ENCODE assay signal across 9 mouse cellular contexts in genomic region chr1:78425793-78426700, GRCm38 (mm10).
DNase-seq lines count a peak whose midpoint lies in the region; ATAC-seq and TF ChIP-seq lines count a peak whose summit lies in the region.
"Had no signal": no experiment of that assay in that cellular context is flagged by ENCODE, and none has a peak within 500 bp of the region (broad histone marks: within the 10 kb centered on the region; RNA-seq: fewer than 3 reads in every experiment).

No protein-coding gene starts in this region.

- H3K4me1 ChIP-seq in kidney, adult 2 months (ENCODE audit: control insufficient read depth, insufficient read depth, low read length), result peaks cover 5% of the 10 kb centered on the region; the same call in 1 of the 2 replicates
- peaks cover 46% of the 10 kb centered on the region for H3K4me1 ChIP-seq in embryonic facial prominence, embryonic 13.5 days
- no peaks in the 10 kb centered on the region for H3K4me1 ChIP-seq in midbrain, embryonic 14.5 days (ENCODE audit: control insufficient read depth, insufficient read depth, low read length)

- no peak for TF ChIP-seq POLR2A in kidney, adult 2 months (IDR thresholded peaks at IDR 0.05; ENCODE audit: low read depth, low read length)

- no peak for TF ChIP-seq CTCF in kidney, adult 2 months (conservative IDR thresholded peaks at IDR 0.05; ENCODE audit: insufficient read depth, insufficient read length, low read depth, low read length)

- no peak for DNase-seq in kidney, adult 2 months
- no peak for DNase-seq in kidney, adult 9 months
- peak; percentile 36 for DNase-seq in heart, postnatal 4 days
- DNase-seq in midbrain, embryonic 14.5 days, result no peak
- DNase-seq in c-Kit-positive CD71-positive TER-119-positive erythroid progenitor cells, embryonic 14.5 days (ENCODE audit: low spot score), result no peak
- no peak for DNase-seq in urinary bladder, postnatal 25 days (ENCODE audit: low spot score)
- no peak for DNase-seq in liver

- H3K36me3 ChIP-seq in kidney, adult 2 months (ENCODE audit: control insufficient read depth, insufficient read depth, low read length), result no peaks in the 10 kb centered on the region
- peaks cover 11% of the 10 kb centered on the region; the same call in 1 of the 2 replicates for H3K36me3 ChIP-seq in embryonic facial prominence, embryonic 13.5 days
- H3K36me3 ChIP-seq in midbrain, embryonic 14.5 days (ENCODE audit: control insufficient read depth, insufficient read depth, low read length), result peaks cover 15% of the 10 kb centered on the region

- 74% methylated on average over 7 of the region's 7 CpGs for WGBS in kidney, adult 2 months
- WGBS in embryonic facial prominence, embryonic 13.5 days, result 71% methylated on average over 7 of the region's 7 CpGs
- WGBS in midbrain, embryonic 14.5 days, result 68% methylated on average over 7 of the region's 7 CpGs

- H3K9ac ChIP-seq in embryonic facial prominence, embryonic 13.5 days, result no peak overlapping the region
- H3K9ac ChIP-seq in midbrain, embryonic 14.5 days (replicated peaks; ENCODE audit: low read length), result no peak overlapping the region

- no peaks in the 10 kb centered on the region for H3K27me3 ChIP-seq in kidney, adult 2 months (replicated peaks; ENCODE audit: control insufficient read depth, insufficient read depth, low read length)
- no peaks in the 10 kb centered on the region for H3K27me3 ChIP-seq in embryonic facial prominence, embryonic 13.5 days
- no peaks in the 10 kb centered on the region for H3K27me3 ChIP-seq in midbrain, embryonic 14.5 days (ENCODE audit: control insufficient read depth, insufficient read depth, low read length)

- H3K4me3 ChIP-seq in kidney, adult 2 months (ENCODE audit: insufficient read depth, low read depth, low read length), result no peak overlapping the region
- no peak overlapping the region for H3K4me3 ChIP-seq in embryonic facial prominence, embryonic 13.5 days
- no peak overlapping the region for H3K4me3 ChIP-seq in midbrain, embryonic 14.5 days (replicated peaks; ENCODE audit: low read depth, low read length)
- H3K4me3 ChIP-seq: myocyte had no signal

- ATAC-seq in embryonic facial prominence, embryonic 13.5 days (ENCODE audit: insufficient number of reproducible peaks, insufficient read depth, low FRiP score, low TSS enrichment, low read depth), result no peak
- ATAC-seq in midbrain, embryonic 14.5 days (ENCODE audit: low FRiP score, low TSS enrichment), result no peak

- H3K4me2 ChIP-seq in embryonic facial prominence, embryonic 13.5 days, result no peak overlapping the region
- no peak overlapping the region for H3K4me2 ChIP-seq in midbrain, embryonic 14.5 days (ENCODE audit: low read length)

- H3K9me3 ChIP-seq in embryonic facial prominence, embryonic 13.5 days, result no peaks in the 10 kb centered on the region
- H3K9me3 ChIP-seq in midbrain, embryonic 14.5 days (ENCODE audit: control insufficient read depth, low read length), result no peaks in the 10 kb centered on the region

- peak overlapping the region; percentile 0; the same call in 1 of the 2 replicates for H3K27ac ChIP-seq in kidney, adult 2 months (ENCODE audit: insufficient read depth, low read depth, low read length)
- peak overlapping the region; percentile 45 for H3K27ac ChIP-seq in embryonic facial prominence, embryonic 13.5 days
- H3K27ac ChIP-seq in midbrain, embryonic 14.5 days (replicated peaks; ENCODE audit: low read depth, low read length), result 0 out of 2 replicates have a peak overlapping the region, but pooled peaks have one; percentile 5
